Mouse (Mus musculus): ENCODE data around the gene Rffl. TPM values are rescaled to one million over a fixed set of nuclear protein-coding genes. Genes with fewer than 3 reads are reported as not detected.

Rffl gene
- polyA plus RNA-seq, 2 experiments, result 8.3 to 11.3 TPM

- H3K9ac ChIP-seq (ENCODE audit: low read depth, low read length, severe bottlenecking), result peak overlapping the region; percentile 1; the same call in 1 of the 2 replicates
- H3K4me2 ChIP-seq (replicated peaks; ENCODE audit: low read depth, low read length, severe bottlenecking), result no peak overlapping the region
- peak; percentile 50 for DNase-seq (ENCODE audit: low spot score)
- no peaks in the 10 kb centered on the region for H3K9me3 ChIP-seq (ENCODE audit: control insufficient read depth, low read length)
- no peaks in the 10 kb centered on the region for H3K27me3 ChIP-seq (ENCODE audit: control insufficient read depth, insufficient read depth, low read length)
- H3K36me3 ChIP-seq (ENCODE audit: control insufficient read depth, insufficient read depth, low read length), result no peaks in the 10 kb centered on the region
- no peak overlapping the region for H3K4me3 ChIP-seq (replicated peaks; ENCODE audit: low read length)
- no peak overlapping the region for H3K27ac ChIP-seq (replicated peaks; ENCODE audit: low read depth, low read length)
- ATAC-seq (ENCODE audit: low FRiP score, low read depth), result no peak
- peaks cover 3% of the 10 kb centered on the region; the same call in 1 of the 2 replicates for H3K4me1 ChIP-seq (ENCODE audit: control insufficient read depth, insufficient read depth, low read length)
- WGBS, result 12% methylated on average over 10 of the region's 10 CpGs
- TF ChIP-seq POLR2A (IDR thresholded peaks at IDR 0.05; ENCODE audit: borderline replicate concordance, extremely low read depth, insufficient read depth, insufficient read length), result no peak
These were observed 39.8 kb downstream of the Rffl start for GRCm38 (mm10) chr11:82831008-82831893.

GRCm38 (mm10) chr11:82826818-82827217, 44.2 kb downstream of the Rffl start:
- Histone ChIP-seq H3K9me3 (ENCODE audit: control insufficient read depth, low read length) (no peaks in the 10 kb centered on the region), H3K36me3 (ENCODE audit: control insufficient read depth, insufficient read depth, low read length) (no peaks in the 10 kb centered on the region), H3K9ac (ENCODE audit: low read depth, low read length, severe bottlenecking) (no peak overlapping the region), H3K4me3 (replicated peaks; ENCODE audit: low read length) (no peak overlapping the region), H3K4me2 (replicated peaks; ENCODE audit: low read depth, low read length, severe bottlenecking) (no peak overlapping the region), H3K27ac (replicated peaks; ENCODE audit: low read depth, low read length) (no peak overlapping the region), H3K27me3 (ENCODE audit: control insufficient read depth, insufficient read depth, low read length) (no peaks in the 10 kb centered on the region), H3K4me1 (ENCODE audit: control insufficient read depth, insufficient read depth, low read length) (no peaks in the 10 kb centered on the region)
- ATAC-seq (ENCODE audit: low FRiP score, low read depth), result no peak
- no peak for TF ChIP-seq POLR2A (IDR thresholded peaks at IDR 0.05; ENCODE audit: borderline replicate concordance, extremely low read depth, insufficient read depth, insufficient read length)
- DNase-seq (ENCODE audit: low spot score), result no peak

GRCm38 (mm10) chr11:82820788-82821456, 50.1 kb downstream of the Rffl start:
- no peak overlapping the region for H3K9ac ChIP-seq (ENCODE audit: low read depth, low read length, severe bottlenecking)
- DNase-seq (ENCODE audit: low spot score) (no peak), ATAC-seq (ENCODE audit: low FRiP score, low read depth) (no peak)
- no peaks in the 10 kb centered on the region for H3K4me1 ChIP-seq (ENCODE audit: control insufficient read depth, insufficient read depth, low read length)
- H3K4me3 ChIP-seq (replicated peaks; ENCODE audit: low read length), result no peak overlapping the region
- H3K9me3 ChIP-seq (ENCODE audit: control insufficient read depth, low read length), result no peaks in the 10 kb centered on the region
- TF ChIP-seq POLR2A (IDR thresholded peaks at IDR 0.05; ENCODE audit: borderline replicate concordance, extremely low read depth, insufficient read depth, insufficient read length), result no peak
- H3K27ac ChIP-seq (replicated peaks; ENCODE audit: low read depth, low read length), result no peak overlapping the region
- H3K4me2 ChIP-seq (replicated peaks; ENCODE audit: low read depth, low read length, severe bottlenecking), result no peak overlapping the region
- no peaks in the 10 kb centered on the region for H3K27me3 ChIP-seq (ENCODE audit: control insufficient read depth, insufficient read depth, low read length)
- no peaks in the 10 kb centered on the region for H3K36me3 ChIP-seq (ENCODE audit: control insufficient read depth, insufficient read depth, low read length)
- 56% methylated on average over 13 of the region's 13 CpGs for WGBS

- Histone ChIP-seq H3K9ac (ENCODE audit: low read depth, low read length, severe bottlenecking) (no peak overlapping the region), H3K4me2 (replicated peaks; ENCODE audit: low read depth, low read length, severe bottlenecking) (no peak overlapping the region), H3K27me3 (ENCODE audit: control insufficient read depth, insufficient read depth, low read length) (no peaks in the 10 kb centered on the region), H3K36me3 (ENCODE audit: control insufficient read depth, insufficient read depth, low read length) (no peaks in the 10 kb centered on the region), H3K27ac (replicated peaks; ENCODE audit: low read depth, low read length) (no peak overlapping the region), H3K9me3 (ENCODE audit: control insufficient read depth, low read length) (no peaks in the 10 kb centered on the region), H3K4me1 (ENCODE audit: control insufficient read depth, insufficient read depth, low read length) (no peaks in the 10 kb centered on the region), H3K4me3 (replicated peaks; ENCODE audit: low read length) (no peak overlapping the region)
- WGBS, result 55% methylated on average over 4 of the region's 4 CpGs
- no peak for ATAC-seq (ENCODE audit: low FRiP score, low read depth)
- no peak for TF ChIP-seq POLR2A (IDR thresholded peaks at IDR 0.05; ENCODE audit: borderline replicate concordance, extremely low read depth, insufficient read depth, insufficient read length)
- DNase-seq (ENCODE audit: low spot score), result peak; percentile 13
These were observed 51.7 kb downstream of the Rffl start for GRCm38 (mm10) chr11:82819350-82819749.

GRCm38 (mm10) chr11:82808485-82808884, 62.5 kb downstream of the Rffl start:
- no peak for ATAC-seq (ENCODE audit: low FRiP score, low read depth)
- 67% methylated on average over 5 of the region's 5 CpGs for WGBS

More at GRCm38 (mm10) chr11:82808485-82808884, 62.5 kb downstream of the Rffl start:
- H3K4me2 ChIP-seq (replicated peaks; ENCODE audit: low read depth, low read length, severe bottlenecking), result no peak overlapping the region
- no peak overlapping the region for H3K27ac ChIP-seq (replicated peaks; ENCODE audit: low read depth, low read length)
- no peaks in the 10 kb centered on the region for H3K9me3 ChIP-seq (ENCODE audit: control insufficient read depth, low read length)
- TF ChIP-seq POLR2A (IDR thresholded peaks at IDR 0.05; ENCODE audit: borderline replicate concordance, extremely low read depth, insufficient read depth, insufficient read length), result no peak
- no peak overlapping the region for H3K9ac ChIP-seq (ENCODE audit: low read depth, low read length, severe bottlenecking)
- no peak for DNase-seq (ENCODE audit: low spot score)
- no peak overlapping the region for H3K4me3 ChIP-seq (replicated peaks; ENCODE audit: low read length)
- no peaks in the 10 kb centered on the region for H3K27me3 ChIP-seq (ENCODE audit: control insufficient read depth, insufficient read depth, low read length)
- H3K36me3 ChIP-seq (ENCODE audit: control insufficient read depth, insufficient read depth, low read length), result peaks cover 16% of the 10 kb centered on the region
- H3K4me1 ChIP-seq (ENCODE audit: control insufficient read depth, insufficient read depth, low read length), result no peaks in the 10 kb centered on the region
